Mouse (Mus musculus) lung, postnatal 25 days (tissue): ENCODE measurements around the gene Vax2.

ENCODE experiments used
- DNase-seq: peaks from one replicate; pipeline ENCODE4 v3.0.0; 2022; ENCODE audit warnings: low spot score

Gene Vax2

GRCm38 (mm10) chr6:83711067-83711675 lies at the start of gene Vax2:
TSS of gene Vax2 (plus strand) at chr6:83711264.
- peak; percentile 48 for DNase-seq

DNA sequence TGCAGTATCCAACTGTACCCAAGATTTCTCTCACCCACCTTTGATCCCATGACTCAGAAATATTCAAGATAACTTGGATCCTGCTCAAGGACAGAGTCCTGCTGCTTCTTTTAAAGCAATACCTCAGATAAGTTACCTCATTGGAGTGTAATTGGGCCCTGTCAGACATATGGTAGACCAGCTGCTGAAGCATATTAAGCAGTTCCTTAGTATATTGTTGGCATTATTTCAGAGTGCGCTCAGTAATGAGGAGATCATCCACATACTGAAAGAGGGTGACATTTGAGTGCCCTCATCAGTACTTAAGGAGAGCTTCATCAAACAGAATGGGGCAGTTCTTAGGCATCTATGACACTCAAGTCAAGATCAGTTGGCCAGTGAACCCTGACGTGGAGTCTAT lies 46.1 kb upstream of the Vax2 start:
- no peak for DNase-seq

DNA sequence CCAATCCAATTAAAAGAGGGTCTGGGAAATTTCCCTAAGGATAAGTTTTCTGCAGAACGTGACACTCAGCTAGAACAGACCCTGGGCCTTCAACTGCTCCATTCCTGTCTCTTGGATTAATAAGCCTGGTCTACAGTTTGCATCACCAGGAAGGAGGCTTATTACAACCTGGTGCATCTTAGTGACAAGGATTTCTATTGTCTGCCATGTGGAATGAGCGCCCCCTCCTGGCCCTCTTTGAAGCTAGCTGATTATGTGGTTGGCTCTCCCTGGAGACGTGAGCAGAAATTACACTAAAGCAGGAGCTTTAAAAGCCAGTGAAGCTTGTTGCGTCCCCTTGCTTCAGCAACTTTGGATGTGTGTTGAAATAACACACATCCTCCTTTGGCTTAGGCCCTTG lies 37.7 kb upstream of the Vax2 start:
- peak; percentile 63 for DNase-seq

GRCm38 (mm10) chr6:83677757-83678156 lies 33.3 kb upstream of the Vax2 start, which contains the start of gene Cd207:
TSS of gene Cd207 (minus strand) at chr6:83677857.
- DNase-seq: no peak

- DNase-seq: no peak
These were observed 21.7 kb upstream of the Vax2 start for GRCm38 (mm10) chr6:83689374-83689773.

DNA sequence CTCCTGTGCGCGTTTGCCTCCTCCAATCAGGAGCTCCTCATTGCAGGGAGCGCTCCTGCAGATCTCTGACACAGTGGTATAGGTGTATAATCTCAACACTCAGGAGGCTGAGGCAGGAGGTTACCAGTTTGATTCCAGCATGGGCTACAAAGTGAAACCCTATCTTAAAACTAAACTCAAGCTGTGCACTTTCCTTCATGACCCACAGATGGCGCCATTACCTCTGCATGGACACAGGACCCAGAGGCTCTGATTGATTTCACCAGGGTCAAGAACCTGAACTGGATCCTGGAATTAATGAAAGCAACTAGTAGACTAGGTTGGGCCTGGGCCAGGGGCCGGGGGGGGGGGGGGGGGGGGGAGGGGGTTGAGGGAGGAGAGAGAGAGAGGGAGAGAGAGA lies 20.8 kb upstream of the Vax2 start:
- DNase-seq: peak; percentile 21

DNA sequence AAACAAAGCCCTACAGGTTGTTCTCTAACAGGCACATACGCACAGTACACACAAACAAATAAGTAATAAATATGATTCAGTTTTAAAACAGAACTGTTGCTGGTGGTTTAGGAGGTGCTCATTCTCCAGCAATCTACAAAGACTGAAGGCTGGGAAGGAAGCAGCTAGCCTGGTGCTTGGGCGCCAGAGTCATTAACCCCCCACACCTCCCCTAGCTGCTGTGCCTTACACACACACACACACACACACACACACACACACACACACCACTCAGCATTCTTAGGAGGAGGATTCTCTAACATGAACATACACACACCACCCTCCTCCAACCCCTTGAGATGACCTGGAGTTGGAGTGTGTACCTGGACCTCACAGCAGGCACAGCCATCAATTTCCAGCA lies 20.1 kb upstream of the Vax2 start:
- DNase-seq: no peak

DNA sequence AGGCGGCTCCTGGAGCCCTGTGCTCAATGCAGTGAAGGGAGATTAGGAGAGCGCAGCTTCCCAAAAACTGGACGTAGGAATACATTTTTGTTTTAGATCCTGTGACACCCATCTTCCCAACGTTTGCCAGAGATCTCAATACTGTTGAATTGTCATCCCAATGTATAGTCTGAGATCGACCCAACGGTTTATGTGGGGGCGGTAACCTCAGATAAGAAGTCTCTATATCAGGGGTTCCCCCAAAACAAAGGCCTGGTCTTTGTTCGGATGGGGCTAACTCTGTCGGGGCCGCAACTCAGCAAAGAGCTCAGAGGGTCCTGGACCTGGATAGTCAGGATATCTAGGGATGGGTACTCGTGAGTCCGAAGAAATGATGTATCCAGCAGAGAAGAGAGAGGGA lies 18.1 kb upstream of the Vax2 start:
- DNase-seq: no peak

GRCm38 (mm10) chr6:83693835-83694234 lies 17.2 kb upstream of the Vax2 start:
- DNase-seq: peak; percentile 55

DNA sequence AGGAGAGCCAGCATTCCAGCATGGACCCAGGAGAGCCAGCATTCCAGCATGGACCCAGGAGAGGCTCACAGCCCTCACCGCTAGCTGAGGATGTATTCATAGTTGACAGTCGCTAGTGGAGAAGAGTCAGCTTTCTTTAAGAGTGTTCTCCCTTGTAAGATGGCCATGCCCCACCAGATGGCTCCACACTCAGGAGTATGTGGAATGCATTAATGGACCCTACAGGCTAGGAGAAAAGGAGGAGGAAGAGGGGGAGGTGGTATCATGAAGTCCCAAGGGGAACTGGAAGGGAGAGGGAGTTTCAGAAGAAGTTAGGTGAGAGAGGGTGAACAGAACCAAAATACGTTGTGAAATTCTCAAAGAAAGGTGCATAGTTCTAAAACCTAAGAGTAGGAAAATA lies 15.3 kb upstream of the Vax2 start:
- DNase-seq: no peak

- no peak for DNase-seq
These were observed 14.4 kb upstream of the Vax2 start for GRCm38 (mm10) chr6:83696684-83697083.

- DNase-seq: no peak
These were observed 13.1 kb upstream of the Vax2 start for GRCm38 (mm10) chr6:83697932-83698331.

- no peak for DNase-seq
These were observed 11.1 kb upstream of the Vax2 start for GRCm38 (mm10) chr6:83699971-83700370.

DNA sequence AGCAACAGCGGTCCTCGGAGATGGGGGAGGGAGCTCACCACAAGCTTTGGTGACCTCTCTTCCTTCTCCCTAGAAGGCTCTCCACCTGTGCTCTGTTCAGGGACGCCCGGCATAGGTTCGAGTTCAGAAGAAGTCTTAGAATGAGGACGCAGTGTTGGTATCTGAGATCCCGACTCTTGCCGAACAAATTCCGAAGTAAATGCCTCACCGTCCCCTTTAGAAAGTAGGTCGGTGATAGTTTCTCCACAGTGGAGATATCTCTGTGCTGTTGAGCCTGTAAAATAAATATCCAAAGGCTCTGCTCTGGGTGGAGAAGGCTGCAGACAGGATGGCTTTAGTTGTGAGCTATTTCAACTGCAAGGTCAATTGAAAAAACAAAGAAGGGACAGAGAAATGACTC lies 10.1 kb upstream of the Vax2 start:
- DNase-seq: no peak

- no peak for DNase-seq
These were observed 8.7 kb upstream of the Vax2 start for GRCm38 (mm10) chr6:83702146-83702999.

DNA sequence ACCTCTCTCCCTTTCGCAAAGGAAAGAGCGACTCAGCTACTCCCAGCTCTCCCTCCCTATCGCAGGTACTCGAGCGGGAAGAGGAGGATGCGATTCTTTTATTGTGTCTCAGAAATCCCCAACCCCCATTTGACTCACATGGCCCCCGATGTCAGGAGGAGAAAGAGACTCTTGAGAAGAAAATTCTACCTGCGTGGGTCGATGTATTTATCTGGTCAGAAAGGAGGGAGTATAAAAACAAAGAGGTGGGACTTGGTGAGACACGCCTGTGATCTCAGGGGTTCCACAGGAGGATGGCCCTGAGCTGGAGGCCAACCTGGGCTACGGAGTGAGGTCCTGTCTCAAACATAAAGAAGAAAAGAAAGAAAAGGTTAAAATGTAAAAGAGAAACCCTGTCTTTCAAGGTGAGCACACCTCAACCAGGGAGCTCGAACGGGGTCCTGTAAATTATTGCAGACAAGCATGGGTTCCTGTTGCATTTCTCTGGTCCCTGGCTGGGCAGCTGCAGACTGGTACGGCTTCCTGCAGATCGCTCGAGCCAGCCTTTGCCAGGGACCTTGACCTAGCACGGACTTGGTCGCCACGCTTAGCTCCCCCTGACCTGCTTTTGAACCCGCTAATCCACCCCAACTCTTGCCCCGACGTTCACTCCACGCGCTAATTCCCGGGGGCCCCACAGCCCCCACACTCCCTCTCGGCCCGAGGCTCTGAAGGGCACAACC lies 7.9 kb upstream of the Vax2 start:
- no peak for DNase-seq

DNA sequence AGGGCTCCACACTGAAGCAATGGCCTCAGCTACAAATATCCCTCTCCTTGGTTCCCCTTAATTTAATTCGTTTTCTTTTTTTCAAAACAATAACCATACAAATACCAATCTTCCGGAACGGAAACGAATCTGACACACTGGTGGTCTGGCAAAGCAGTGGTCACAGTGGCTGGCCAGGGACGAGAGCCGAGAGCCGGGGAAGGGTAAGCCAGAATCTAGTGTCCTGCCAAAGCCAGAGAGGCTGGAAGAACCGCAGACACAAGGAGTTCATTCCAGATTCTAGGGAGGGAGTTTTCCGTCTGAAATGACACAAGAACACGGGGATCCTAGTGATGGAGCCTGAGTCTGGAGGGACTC lies 7.4 kb upstream of the Vax2 start:
- DNase-seq: no peak

GRCm38 (mm10) chr6:83704294-83704693 lies 6.8 kb upstream of the Vax2 start:
- no peak for DNase-seq

DNA sequence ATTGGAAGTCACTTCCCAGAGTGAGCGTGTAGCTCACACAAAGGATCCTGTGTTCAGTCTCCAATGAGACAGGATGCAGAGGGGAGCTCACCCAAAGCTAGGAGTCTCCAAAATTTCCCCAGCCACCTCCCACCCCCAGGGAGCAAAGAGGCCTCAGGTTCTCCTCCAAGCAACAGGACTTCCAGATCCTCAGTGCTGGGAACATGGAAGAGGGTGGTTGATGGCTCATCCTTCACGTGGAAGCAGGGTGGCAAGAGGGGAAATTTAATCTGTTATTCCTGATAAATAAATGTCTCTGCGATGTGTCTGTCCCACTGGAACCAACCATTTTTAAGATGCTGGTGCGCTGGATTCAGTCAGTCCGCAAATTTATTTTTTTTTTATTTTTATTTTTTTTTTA lies 6.4 kb upstream of the Vax2 start:
- no peak for DNase-seq

GRCm38 (mm10) chr6:83707738-83708510 lies 3.1 kb upstream of the Vax2 start:
- no peak for DNase-seq

DNA sequence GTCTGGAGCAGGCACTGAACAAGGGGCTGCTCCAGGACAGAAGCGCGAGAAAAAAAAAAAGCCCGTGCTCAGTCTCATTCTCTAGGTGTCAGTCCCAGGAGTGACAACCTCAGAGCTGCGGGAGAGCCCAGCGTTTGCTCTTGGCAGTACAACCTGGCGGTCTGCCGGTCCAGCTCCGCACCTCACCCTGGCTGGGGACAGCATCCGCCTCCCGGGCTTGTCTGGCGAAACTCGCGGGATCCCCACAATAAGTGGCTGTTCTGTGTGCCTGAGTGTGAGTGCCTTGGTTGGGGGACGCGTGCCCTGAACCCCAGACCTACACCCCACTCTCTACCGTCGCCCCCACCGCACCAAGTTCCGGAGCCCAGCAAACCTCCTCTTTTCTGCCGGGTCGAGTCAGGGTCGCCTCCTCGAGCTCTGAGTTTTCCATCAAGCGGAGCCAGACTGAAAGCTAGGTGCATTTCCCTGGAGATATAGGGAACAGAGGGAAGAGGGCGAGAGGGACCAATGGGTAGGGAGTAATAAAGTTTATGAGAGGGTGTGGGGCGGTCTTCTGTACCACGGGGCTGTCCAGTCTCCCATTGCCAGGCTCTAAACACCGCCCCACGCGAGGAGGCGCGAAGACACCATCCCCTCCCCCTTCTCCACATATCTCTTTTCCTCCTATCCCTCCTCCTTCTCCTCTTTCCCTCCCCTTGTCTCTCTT lies 550 bp upstream of the Vax2 start:
- DNase-seq: no peak
